Mouse (Mus musculus) limb, embryonic 14.5 days (tissue): ENCODE data around the gene a. TPM values are rescaled to one million over a fixed set of nuclear protein-coding genes. Genes with fewer than 3 reads are reported as not detected.
"Not testable (repeated sequence)": the region's sequence is repeated elsewhere in the genome, so short reads cannot be mapped to it uniquely, and the experiment has no call there.

Experiments used
- ATAC-seq: fragments of 200-750 bp; cut with Nextera tagmentation; 2 replicates; pipeline ENCODE4 v1.8.0; 2017; ENCODE audit warnings: low read depth, moderate number of reproducible peaks, moderate TSS enrichment; ENCODE audit not compliant: low FRiP score
- DNase-seq: peaks from one replicate; pipeline ENCODE4 v3.0.0-alpha.2; 2015; ENCODE audit warnings: low spot score
- H3K27ac ChIP-seq: fragments of 300-500 bp; sonication (generic); replicated peaks from 2 replicates; pipeline ENCODE4 v1.5.1; 2014; ENCODE audit warnings: low read depth, mild to moderate bottlenecking, low read length, moderate library complexity, mixed read lengths
- H3K27me3 ChIP-seq: fragments of 300-500 bp; sonication (generic); 2 replicates; pipeline ENCODE4 v1.6.1; 2014; ENCODE audit warnings: low read length, mixed read lengths; ENCODE audit not compliant: control insufficient read depth, insufficient read depth
- H3K36me3 ChIP-seq: fragments of 300-500 bp; sonication (generic); 2 replicates; pipeline ENCODE4 v1.6.1; 2014; ENCODE audit warnings: mild to moderate bottlenecking, low read length, moderate library complexity, mixed read lengths; ENCODE audit not compliant: control insufficient read depth, insufficient read depth
- H3K4me1 ChIP-seq: fragments of 300-500 bp; sonication (generic); 2 replicates; pipeline ENCODE4 v1.6.1; 2014; ENCODE audit warnings: antibody characterized with exemption, low read length, mixed read lengths; ENCODE audit not compliant: control insufficient read depth, insufficient read depth
- H3K4me2 ChIP-seq: fragments of 300-500 bp; sonication (generic); replicated peaks from 2 replicates; pipeline ENCODE4 v1.6.1; 2014; ENCODE audit warnings: low read depth, mild to moderate bottlenecking, low read length, moderate library complexity; ENCODE audit not compliant: severe bottlenecking
- H3K4me3 ChIP-seq: fragments of 300-500 bp; sonication (generic); replicated peaks from 2 replicates; pipeline ENCODE4 v1.5.1; 2014; ENCODE audit warnings: low read length
- H3K9ac ChIP-seq: fragments of 300-500 bp; sonication (generic); 2 replicates; pipeline ENCODE4 v1.6.1; 2014; ENCODE audit warnings: mild to moderate bottlenecking, low read depth, low read length, moderate library complexity; ENCODE audit not compliant: severe bottlenecking
- H3K9me3 ChIP-seq: fragments of 300-500 bp; sonication (generic); 2 replicates; pipeline ENCODE4 v1.6.1; 2016; ENCODE audit warnings: low read length; ENCODE audit not compliant: control insufficient read depth
- POLR2A ChIP-seq: fragments of 200-500 bp; IDR thresholded peaks from 2 replicates; pipeline ENCODE4 v1.8.0; 2012; ENCODE audit warnings: inconsistent platforms, mild to moderate bottlenecking, moderate library complexity, borderline replicate concordance; ENCODE audit not compliant: insufficient read depth, insufficient read length; ENCODE audit errors: extremely low read depth
- WGBS: fragments of 180-500 bp; shearing (Covaris S2); extraction: QIAGEN DNeasy Blood & Tissue Kit; methylation state at CpG from one replicate; pipeline ENCODE4 v1.1.7; 2014; 5-methylcytosine and 5-hydroxymethylcytosine counted together
- polyA plus RNA-seq, 2 experiments: library from polyadenylated mRNA; depleted of rRNA in 1 of 2; stranded (reverse) in 1 of 2; unstranded in 1 of 2; fragments of >200 nt; fragmentation: Nextera tagmentation in 1 of 2; extraction: Ambion mirVana in 1 of 2; gene quantifications; 2 replicates each; pipeline versions ENCODE4 v1.2.1 to v1.2.3; 2012 to 2014

a gene
- polyA plus RNA-seq, 2 experiments = 19.9 to 54.5 TPM

GRCm38 (mm10) chr2:155018762-155019641, 227.8 kb downstream of the a start:
- Histone ChIP-seq H3K36me3 (no peaks in the 10 kb centered on the region), H3K9ac (peak overlapping the region; percentile 55), H3K27ac (peak overlapping the region; percentile 71), H3K4me2 (peak overlapping the region; percentile 79), H3K4me1 (no peaks in the 10 kb centered on the region), H3K4me3 (peak overlapping the region; percentile 37), H3K9me3 (no peaks in the 10 kb centered on the region), H3K27me3 (no peaks in the 10 kb centered on the region)
- WGBS = 0% methylated on average over 38 of the region's 38 CpGs
- TF ChIP-seq POLR2A = peak; percentile 79; the same call in 1 of the 2 replicates
- peak; percentile 92 for ATAC-seq
- peak; percentile 85 for DNase-seq

- no peak for TF ChIP-seq POLR2A
- H3K4me3 ChIP-seq = peak overlapping the region; percentile 37
- peak overlapping the region; percentile 71 for H3K27ac ChIP-seq
- WGBS = under 1% methylated on average over 22 of the region's 22 CpGs
- H3K27me3 ChIP-seq = no peaks in the 10 kb centered on the region
- ATAC-seq (peak; percentile 84), DNase-seq (peak; percentile 97)
- H3K4me1 ChIP-seq = no peaks in the 10 kb centered on the region
- H3K9ac ChIP-seq = peak overlapping the region; percentile 55
- H3K4me2 ChIP-seq = peak overlapping the region; percentile 79
- H3K36me3 ChIP-seq = no peaks in the 10 kb centered on the region
- H3K9me3 ChIP-seq = no peaks in the 10 kb centered on the region
Measured at GRCm38 (mm10) chr2:155019673-155020072, 228.5 kb downstream of the a start.

GRCm38 (mm10) chr2:155020247-155020826, 229.1 kb downstream of the a start:
- not testable (repeated sequence) for H3K9ac ChIP-seq, ATAC-seq, H3K4me1 ChIP-seq, DNase-seq, H3K9me3 ChIP-seq, H3K27me3 ChIP-seq, H3K36me3 ChIP-seq, H3K4me3 ChIP-seq, H3K27ac ChIP-seq
- H3K4me2 ChIP-seq = peak overlapping the region; percentile 79; the same call in 1 of the 2 replicates
- WGBS = 25% methylated on average over 20 of the region's 20 CpGs

- Histone ChIP-seq H3K4me3 (no peak overlapping the region), H3K9me3 (no peaks in the 10 kb centered on the region), H3K27me3 (no peaks in the 10 kb centered on the region), H3K9ac (no peak overlapping the region), H3K4me2 (no peak overlapping the region), H3K27ac (no peak overlapping the region), H3K36me3 (no peaks in the 10 kb centered on the region), H3K4me1 (no peaks in the 10 kb centered on the region)
- no peak for TF ChIP-seq POLR2A
- WGBS = 49% methylated on average over 7 of the region's 7 CpGs
- ATAC-seq (no peak), DNase-seq (no peak)
Measured at GRCm38 (mm10) chr2:155030831-155031230, 239.6 kb downstream of the a start.

- TF ChIP-seq POLR2A = no peak
- WGBS = 39% methylated on average over 19 of the region's 19 CpGs
Measured at GRCm38 (mm10) chr2:155032938-155033710, 241.9 kb downstream of the a start.

More at GRCm38 (mm10) chr2:155032938-155033710, 241.9 kb downstream of the a start:
- Histone ChIP-seq H3K4me1 (no peaks in the 10 kb centered on the region), H3K4me2 (no peak overlapping the region), H3K36me3 (no peaks in the 10 kb centered on the region), H3K27me3 (no peaks in the 10 kb centered on the region), H3K9ac (no peak overlapping the region), H3K27ac (no peak overlapping the region), H3K9me3 (no peaks in the 10 kb centered on the region), H3K4me3 (no peak overlapping the region)
- DNase-seq (peak; percentile 15), ATAC-seq (no peak)
